Mouse (Mus musculus) left cerebral cortex, adult 18-20 months (tissue): ENCODE data around the gene Lmnb2. TPM values are rescaled to one million over a fixed set of nuclear protein-coding genes. Genes with fewer than 3 reads are reported as not detected.

ENCODE experiments used
- DNase-seq, 2 experiments: peaks; one replicate each; pipeline ENCODE4 v3.0.0; 2021 to 2022; ENCODE audit warnings: low spot score in 2 of 2, mixed read lengths in 1 of 2
- total RNA-seq, 2 experiments: library from RNA; stranded (reverse); gene quantifications; 2 replicates each; pipeline ENCODE4 v1.2.3; 2021

Lmnb2 gene
- total RNA-seq, 2 experiments from 2014 or later: 20.0 to 20.1 TPM

- no peak for DNase-seq
Observed at GRCm38 (mm10) chr10:80946684-80947437, 28.8 kb upstream of the Lmnb2 start.

GRCm38 (mm10) chr10:80944231-80944630 lies 26.2 kb upstream of the Lmnb2 start:
- no peak for DNase-seq

- no peak for DNase-seq
Observed at GRCm38 (mm10) chr10:80943701-80944100, 25.7 kb upstream of the Lmnb2 start.

- no peak for DNase-seq
Observed at GRCm38 (mm10) chr10:80942919-80943318, 24.9 kb upstream of the Lmnb2 start.

- DNase-seq: no peak
Observed at GRCm38 (mm10) chr10:80940988-80941347, 22.9 kb upstream of the Lmnb2 start.

- no peak for DNase-seq
Observed at GRCm38 (mm10) chr10:80940320-80940987, 22.4 kb upstream of the Lmnb2 start.

GRCm38 (mm10) chr10:80939671-80940070 lies 21.6 kb upstream of the Lmnb2 start:
- peak; percentile 78 to 82 for DNase-seq

- DNase-seq: peak in 1 of 2 experiments; percentile 11
Observed at GRCm38 (mm10) chr10:80938831-80939550, 20.9 kb upstream of the Lmnb2 start.

- no peak for DNase-seq
Observed at GRCm38 (mm10) chr10:80937646-80938045, 19.6 kb upstream of the Lmnb2 start.

- DNase-seq: no peak
Observed at GRCm38 (mm10) chr10:80936810-80937164, 18.7 kb upstream of the Lmnb2 start.

- no peak for DNase-seq
Observed at GRCm38 (mm10) chr10:80936135-80936809, 18.2 kb upstream of the Lmnb2 start.

GRCm38 (mm10) chr10:80935698-80936097 lies 17.7 kb upstream of the Lmnb2 start:
- no peak for DNase-seq

GRCm38 (mm10) chr10:80935241-80935640 lies 17.2 kb upstream of the Lmnb2 start:
- no peak for DNase-seq

- DNase-seq: no peak
Observed at GRCm38 (mm10) chr10:80934136-80934985, 16.3 kb upstream of the Lmnb2 start.

GRCm38 (mm10) chr10:80933421-80933979 lies 15.5 kb upstream of the Lmnb2 start:
- no peak for DNase-seq

GRCm38 (mm10) chr10:80932700-80933420 lies 14.8 kb upstream of the Lmnb2 start:
- DNase-seq: no peak

GRCm38 (mm10) chr10:80932206-80932605 lies 14.2 kb upstream of the Lmnb2 start:
- peak in 1 of 2 experiments; percentile 12 for DNase-seq

GRCm38 (mm10) chr10:80931695-80932094 lies 13.7 kb upstream of the Lmnb2 start:
- no peak for DNase-seq

- peak in 1 of 2 experiments; percentile 37 for DNase-seq
Observed at GRCm38 (mm10) chr10:80931153-80931671, 13.2 kb upstream of the Lmnb2 start.
